Mouse (Mus musculus) cerebellum, postnatal 10 days (tissue): ENCODE measurements around the gene Plekha6.

Experiments used
- DNase-seq, 2 experiments: peaks; one replicate each; pipeline ENCODE4 v3.0.0; 2021; ENCODE audit warnings: mixed read lengths in 2 of 2

Gene Plekha6

DNA sequence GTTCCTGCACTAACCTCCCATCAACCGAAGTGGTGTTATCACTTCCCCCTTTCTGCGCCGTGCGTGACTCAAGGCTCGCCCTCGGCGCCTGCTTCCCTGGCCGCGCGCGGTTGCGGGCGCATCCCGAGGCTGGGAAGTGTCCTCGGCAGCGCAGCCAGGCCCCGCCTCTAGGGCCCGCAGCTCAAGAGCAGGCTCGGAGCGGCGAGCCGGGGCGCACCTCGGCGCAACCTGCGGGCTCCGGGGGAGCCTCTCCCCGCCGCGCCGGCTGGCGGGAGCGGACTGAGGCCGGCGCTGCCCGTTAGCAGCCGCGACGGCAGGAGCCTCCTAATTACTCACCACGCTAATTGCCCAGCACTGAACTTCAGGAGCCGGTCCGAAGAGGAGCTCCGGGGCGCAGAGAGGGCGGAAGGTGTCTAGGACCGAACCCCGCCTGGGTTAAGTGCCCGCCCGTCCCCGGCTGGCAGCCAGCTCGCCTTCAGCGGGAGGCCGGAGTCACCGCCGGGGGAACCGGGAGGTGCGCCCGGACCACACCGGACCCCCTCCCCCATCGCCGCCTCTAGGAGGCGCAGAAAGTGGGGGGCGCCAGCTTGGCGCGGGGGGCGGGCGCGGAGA is at the start of gene Plekha6:
TSS of gene Plekha6 (plus strand) at position 391 of the 612 bp plus-strand sequence.
- DNase-seq, result peak; percentile 63 to 68

DNA sequence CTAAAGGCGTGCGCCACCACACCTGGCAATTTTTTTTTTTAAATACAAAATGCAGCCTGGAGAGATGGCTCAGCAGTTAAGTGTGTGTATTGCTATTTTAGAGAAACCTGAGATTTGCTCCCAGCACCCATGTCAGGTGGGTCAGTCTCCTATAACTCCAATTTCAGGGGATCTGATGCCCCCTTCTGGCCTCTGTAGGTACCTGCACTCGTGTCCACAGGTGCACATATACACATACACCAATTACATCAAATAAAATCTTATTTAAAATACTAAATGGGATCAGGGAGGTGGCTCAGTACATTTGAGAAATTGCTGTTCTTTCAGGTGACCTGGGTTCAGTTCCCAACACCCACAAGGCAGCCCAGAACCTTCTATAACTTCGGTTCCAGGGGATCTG is 47.9 kb upstream of the Plekha6 start:
- DNase-seq, result no peak

DNA sequence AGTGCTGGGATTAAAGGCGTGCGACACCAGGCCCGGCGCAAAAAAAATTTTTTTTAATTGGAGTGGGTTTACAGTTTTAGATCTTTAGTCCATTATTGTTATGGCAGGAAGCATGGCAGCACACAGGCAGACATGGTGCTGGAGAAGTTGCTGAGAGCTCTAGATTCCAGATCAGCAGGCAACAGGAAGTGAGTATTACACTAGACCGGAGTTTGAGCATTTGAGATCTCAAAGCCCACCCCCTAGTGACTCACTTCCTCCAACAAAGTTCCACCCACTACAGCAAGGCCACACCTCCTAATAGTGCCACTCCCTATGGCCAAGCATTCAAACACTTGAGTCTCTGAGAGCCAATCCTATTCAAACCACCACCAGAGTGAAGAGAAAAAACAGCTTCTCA is 45.9 kb upstream of the Plekha6 start:
- no peak for DNase-seq

DNA sequence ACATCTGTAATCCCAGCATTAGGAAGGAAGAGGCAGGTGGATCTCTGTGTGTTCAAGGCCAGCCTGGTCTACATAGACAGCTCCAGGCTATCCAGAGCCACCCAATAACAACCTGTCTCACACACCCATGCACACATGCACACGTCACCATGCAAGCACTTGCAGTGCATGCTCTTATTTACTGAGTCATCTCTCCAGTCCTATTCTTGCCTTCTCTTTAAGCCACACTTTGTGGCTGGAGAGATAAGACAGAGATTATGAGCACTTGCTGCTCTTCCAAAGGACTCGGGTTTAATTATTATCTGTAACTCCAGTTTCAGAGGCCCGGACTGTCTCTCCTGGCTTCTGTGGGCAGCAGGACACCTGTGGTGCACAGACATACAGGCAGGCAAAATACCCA is 45.2 kb upstream of the Plekha6 start:
- DNase-seq, result no peak

DNA sequence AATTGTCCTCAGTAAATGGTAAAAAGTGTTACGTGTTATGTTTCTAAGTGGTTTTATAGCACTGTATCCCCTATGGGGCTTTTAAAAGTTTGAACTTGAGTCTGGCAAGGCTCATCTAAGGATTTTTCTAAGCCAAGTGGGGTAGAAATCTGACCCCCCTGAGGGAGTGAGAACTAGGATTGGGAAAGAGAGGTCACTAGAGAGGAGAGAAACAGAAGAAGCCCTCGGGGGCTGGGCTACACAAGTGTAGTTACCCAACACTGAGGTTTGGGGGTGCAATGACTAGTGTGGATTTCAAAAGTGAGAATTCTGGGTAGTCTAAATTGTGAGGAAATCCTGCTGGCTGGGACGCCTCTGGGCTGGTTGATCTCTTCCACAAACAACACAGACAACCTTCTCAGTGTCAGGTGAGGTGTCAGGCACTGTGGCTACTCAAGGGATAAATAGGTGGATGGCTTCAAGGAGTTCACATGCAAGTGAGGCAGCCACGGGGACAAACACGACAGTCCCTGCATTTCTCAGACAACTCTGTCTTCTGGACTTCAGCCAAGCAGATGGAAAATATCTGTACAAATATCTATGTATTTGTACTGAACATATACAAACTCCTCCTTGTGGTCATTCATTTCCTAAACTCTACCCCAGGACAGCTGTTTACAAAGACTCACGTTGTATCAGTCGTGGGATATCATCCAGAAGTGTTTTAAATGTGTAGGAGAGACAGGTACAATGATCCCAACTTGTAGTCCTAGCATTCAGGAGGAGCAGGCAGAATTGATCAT is 43.9 kb upstream of the Plekha6 start:
- no peak for DNase-seq

DNA sequence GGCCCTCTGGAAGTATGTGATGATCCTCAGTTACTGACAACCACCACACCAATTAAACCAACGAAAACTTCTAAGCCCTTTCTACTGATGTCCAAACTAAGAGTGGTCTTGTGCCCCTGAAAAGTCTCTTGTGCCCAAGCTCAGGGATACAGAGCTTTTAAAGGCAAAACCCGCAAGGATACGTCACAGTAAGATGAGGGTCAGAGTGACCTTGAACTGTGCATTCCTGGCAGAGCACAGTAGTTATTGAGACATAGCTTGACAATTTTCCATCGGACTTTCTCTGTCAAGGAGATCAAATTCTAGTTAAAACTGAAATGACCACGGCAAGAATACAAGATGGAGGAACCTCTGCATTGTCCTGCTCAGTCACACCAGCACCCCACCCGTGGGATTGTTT is 42.8 kb upstream of the Plekha6 start:
- DNase-seq, result no peak

DNA sequence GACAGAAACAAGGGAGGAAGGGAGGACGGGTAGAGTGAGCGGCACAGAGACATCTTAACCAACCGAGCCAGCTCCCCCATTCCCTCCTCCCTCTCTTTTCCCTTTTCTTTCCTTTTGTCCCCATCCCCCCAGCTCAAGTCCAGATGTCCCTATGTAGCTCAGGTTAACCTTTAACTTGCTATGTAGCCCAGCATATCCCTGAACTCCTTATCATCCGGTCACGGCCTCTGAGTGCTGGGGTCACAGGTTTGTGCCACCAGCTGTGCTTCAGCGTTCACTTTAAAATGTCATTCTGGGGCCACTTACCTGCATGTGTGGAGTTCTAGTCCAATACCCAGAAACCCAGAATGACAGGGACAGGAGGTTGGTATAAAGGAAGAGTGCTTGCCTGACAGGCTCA is 39.9 kb upstream of the Plekha6 start:
- no peak for DNase-seq

DNA sequence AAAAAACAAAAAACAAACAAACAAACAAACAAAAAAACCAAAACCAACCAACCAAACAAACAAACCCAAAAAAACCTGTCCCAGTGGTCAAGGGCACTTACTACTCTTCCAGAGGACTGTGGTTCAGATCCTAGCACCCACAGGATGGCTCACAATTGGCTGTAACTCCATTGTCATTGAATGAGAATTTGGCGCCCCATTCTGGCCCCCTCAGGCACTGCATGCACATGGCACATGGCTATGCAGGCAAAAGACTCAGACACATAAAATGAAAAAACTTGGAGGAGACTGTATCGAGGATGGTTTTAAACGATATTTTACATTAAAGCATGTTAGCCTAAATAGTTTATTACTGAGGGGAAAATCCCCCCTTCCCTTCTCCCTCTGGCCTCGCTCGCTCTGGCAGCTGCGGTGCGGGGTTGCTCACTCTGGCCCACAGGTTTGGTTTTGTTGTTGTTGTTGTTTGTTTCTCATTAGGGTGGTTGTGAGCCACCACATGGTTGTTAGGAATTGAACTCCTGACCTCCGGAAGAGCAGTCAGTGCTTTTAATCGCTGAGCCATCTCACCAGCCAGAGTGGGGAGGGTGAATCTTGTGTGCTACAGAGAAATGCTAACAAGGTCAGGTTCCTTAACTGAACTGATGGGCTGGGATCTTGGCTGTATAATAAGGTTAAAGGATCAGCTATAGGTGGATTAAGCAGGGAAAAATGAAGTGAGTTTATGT is 38.2 kb upstream of the Plekha6 start:
- DNase-seq, result peak; percentile 36 to 38

DNA sequence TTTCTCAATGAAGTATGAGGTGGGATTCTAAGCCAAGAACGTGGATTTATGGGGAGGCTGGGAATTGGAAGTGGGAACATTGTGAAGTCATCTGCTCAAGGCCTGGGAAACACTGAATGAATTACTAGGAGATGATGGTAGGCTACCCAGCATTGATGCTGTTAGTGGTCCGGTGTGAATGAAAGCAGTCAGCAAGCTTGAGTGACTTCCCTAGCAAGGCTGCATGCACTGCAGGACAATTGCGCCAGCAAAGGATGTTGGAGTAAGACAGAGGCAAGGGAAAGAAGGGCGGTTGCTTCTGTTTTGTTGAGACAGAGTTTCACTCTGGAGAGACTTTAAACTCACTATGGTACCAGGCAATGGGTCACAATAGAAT is 37.7 kb upstream of the Plekha6 start:
- DNase-seq, result no peak

DNA sequence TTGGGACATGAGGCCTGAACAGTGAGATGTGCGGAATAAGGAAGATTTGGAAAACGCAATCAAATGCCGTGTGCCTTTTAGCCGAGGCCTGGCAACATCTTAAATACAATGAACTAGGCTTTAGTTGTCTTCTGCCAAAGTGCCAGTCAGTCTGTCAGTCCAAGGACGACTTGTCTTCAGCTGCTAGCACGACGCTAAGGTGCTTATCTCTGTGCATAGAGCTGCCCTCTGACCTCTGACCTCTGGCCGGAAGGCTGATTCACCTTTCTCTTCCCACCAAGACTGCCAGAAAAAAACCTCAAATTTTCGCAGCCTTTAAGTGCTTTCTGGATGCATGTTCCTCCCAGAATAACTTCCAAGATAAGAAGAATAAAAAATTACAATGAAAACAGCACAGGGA is 36.7 kb upstream of the Plekha6 start:
- DNase-seq, result no peak

DNA sequence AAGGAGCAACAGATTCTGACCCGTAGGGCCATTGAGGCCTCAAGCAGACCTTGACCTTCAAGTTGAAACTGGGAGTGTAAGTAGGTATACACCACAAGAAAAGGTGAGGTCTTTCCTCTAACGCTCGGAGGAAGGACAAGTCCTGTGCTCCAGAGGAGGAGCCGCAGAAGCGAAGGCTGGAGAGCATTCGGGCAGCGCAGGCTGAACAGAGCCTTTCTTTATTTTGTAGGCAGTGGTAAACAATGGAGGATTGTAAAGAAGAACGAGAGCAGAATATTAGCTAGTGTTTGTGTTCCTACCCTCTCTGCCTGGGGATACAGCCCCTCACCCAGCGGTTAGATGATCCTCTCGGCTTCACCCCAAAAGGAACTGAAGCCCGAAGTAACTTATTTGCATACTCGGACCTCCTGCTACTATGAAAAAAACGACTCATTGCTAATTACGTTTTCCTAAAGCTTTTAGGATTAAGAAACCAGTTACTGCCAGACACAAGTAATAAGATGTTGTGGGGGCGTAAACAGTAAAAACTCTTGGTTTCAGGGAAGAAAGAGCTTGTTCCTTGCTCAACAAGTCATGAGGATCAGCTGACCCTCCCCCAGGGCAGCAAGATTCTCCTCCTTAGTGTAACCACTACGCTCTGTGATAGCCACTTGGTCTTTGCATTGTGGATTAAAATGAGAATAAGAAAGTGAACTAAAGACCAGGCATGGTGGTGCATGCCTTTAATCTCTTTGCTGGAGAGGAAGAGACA is 34.4 kb upstream of the Plekha6 start:
- no peak for DNase-seq

DNA sequence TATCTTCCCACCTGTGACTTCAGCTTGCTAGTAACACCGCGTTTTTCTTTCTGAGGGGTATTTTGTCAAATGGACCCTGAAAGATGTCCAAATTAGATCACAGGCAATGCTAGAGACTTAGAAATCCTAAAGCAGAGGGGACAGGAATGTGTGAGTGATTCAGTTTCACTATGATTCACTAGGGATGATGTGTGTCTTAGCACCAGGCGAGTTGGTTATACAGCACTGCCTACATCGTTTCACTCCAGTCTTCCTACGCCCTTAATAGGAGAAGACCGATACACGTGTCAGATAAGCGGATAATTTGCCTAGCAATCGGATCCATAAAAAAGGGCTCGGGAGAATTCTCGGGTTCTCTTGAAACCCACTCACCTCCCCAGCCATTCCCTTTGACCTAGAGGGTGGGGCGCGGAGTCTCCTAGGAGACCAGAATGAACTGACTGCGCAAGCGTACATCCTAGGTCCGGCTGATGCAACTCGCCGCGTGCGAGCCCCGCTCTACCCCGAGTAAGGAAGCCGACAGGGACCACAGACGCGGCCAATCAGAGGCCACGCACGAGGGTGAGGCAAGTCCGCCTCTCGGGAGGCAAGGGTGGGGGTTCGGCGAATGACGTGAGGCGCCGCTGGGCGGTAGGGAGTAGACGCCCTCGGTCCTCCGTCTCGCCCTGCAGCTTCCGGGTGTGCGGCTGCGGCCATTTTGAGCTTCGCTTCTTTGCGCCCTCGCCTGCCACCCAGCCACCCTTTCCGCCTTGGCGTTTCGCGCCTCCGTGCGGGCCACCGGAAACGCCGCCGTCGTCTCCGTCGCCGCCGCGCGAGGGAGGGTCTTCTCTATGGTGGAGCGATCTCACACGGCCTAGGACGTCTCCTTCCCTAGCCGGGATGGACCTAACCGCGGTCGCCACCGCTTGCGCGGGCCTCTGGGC is 33.1 kb upstream of the Plekha6 start, which contains the start of gene Ppp1r15b:
TSS of gene Ppp1r15b (plus strand) at position 506 of the 923 bp plus-strand sequence.
- DNase-seq, result peak; percentile 97 to 99

DNA sequence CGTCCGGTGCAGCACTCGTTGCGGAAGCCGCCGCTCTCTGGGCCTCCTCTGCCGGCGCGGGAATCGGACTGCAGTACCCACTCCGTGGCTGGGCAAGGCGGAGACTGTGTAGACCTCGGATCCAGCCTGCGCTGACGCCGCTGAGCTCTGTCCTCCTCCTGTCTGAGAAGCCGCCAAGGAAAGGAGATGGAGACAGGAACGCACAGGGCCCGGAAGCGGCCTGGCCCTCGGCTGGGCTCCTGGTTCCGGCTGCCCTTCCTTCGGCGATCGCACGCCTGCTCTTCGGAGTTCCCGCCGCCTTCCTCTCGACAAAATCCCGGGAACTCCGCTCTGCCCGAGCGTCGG is 32.5 kb upstream of the Plekha6 start:
- no peak for DNase-seq

DNA sequence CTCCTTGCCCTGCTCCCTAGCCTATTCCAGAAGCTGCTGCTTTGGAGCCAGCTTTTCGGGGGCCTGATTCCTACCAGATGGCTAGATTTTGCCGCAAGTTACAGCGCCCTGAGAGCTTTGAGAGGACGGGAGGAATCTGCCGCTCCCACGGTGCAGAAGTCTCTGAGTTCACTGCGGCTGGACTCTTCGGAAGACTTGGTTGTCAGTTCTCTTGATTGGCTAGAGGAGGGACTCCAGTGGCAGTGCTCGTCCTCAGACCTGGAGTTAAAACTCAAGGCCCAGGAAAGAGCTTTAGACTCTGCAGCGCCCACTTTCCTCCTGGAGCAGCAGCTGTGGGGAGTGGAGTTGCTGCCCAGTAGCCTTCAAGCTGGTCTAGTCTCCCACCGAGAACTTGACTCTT is 32.1 kb upstream of the Plekha6 start:
- peak in 1 of 2 experiments; percentile 38 for DNase-seq

DNA sequence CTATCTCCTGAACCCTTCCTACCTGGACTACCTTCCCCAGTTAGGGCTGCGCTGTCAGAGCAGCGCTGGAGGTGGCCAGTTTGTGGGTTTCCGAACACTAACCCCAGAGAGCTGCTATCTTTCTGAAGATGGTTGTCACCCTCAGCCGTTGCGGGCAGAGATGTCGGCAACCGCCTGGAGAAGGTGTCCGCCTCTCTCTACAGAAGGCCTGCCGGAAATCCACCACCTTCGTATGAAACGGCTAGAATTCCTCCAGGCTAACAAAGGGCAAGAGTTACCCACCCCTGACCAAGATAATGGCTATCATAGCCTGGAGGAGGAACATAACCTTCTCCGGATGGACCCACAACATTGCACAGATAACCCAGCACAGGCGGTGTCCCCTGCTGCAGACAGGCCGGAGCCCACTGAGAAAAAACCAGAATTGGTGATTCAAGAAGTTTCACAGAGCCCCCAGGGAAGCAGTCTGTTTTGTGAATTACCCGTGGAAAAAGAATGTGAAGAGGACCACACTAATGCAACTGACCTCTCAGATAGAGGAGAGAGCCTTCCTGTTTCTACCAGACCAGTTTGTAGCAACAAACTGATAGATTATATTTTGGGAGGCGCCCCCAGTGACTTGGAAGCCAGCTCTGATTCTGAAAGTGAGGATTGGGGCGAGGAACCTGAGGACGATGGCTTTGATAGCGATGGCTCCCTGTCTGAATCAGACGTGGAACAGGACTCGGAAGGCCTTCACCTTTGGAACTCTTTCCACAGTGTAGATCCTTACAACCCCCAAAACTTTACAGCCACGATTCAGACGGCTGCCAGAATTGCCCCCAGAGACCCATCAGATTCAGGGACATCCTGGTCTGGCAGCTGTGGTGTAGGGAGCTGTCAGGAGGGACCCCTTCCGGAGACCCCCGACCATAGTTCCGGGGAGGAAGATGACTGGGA is 31.4 kb upstream of the Plekha6 start:
- DNase-seq, result peak; percentile 23 to 28

DNA sequence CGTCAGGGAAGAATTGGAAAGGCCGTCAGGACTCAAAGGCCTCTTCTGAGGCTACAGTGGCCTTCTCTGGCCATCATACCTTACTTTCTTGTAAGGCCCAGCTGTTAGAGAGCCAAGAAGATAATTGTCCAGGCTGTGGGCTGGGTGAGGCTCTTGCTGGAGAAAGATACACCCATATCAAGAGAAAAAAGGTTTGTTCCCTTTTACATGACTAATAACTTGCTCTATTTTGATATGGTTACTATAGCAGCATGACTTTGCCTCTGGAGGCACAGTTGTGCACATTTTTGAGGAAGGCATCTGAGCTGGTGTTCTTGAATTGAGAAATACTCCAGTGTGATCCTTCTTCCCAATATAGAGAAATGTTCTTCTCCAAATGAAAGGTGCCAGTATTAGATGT is 30.6 kb upstream of the Plekha6 start:
- DNase-seq, result no peak

DNA sequence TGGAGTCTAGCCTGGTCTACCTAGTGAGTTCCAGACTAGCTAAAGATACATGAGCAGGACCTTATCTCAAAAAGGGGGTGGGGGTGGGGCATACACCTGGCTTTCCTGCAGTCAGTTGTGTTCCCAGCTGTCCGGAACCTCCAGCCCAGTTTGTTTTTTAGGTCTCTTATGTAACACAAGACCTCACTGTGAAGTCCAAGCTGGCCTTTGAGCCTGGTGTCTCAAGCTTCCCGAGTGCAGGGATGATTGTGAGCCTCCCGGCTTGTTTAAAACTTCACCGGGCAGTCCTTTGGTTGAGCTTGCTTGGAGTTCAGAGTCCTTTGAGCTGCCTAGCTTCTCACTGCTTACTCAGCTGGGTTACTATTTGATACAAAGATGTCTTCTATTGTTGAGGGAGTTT is 29.9 kb upstream of the Plekha6 start:
- DNase-seq, result no peak

DNA sequence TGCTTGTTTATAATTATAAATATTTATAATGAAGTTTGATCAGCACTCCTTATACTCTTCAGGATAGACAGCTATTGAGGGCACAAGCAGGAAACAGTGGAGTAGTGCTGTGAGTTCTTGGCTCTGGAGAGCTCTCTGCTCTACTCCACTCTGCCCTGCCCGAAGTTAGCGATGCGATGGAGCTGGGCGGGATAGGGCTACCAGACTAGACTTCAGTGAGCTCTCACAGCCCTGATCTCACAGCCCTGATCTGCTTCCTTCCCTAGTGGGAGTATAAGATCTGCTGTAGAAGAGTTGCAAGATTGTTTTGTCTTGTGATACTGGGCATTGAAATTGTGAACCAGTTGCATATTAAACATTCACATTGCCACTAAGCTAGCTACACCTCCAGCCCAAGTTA is 29.1 kb upstream of the Plekha6 start:
- no peak for DNase-seq

DNA sequence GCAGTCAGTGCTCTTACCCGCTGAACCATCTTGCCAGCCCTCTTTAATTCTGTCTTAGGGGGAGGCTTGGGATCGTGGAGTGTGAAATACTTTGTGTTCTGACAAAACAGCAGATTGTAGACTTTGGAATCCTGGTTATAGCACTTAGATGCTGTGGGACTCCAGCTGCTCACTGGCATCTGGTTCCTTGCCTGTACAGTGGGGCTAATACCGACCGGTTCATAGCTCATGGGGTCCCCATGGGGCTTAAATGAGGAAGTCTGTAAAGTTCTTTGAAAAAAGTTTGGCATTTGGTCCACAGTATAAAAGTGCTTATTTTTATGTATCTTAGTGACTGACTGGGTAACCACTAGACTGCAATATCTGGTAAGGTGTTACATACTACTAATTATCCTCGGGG is 28.2 kb upstream of the Plekha6 start:
- DNase-seq, result no peak

DNA sequence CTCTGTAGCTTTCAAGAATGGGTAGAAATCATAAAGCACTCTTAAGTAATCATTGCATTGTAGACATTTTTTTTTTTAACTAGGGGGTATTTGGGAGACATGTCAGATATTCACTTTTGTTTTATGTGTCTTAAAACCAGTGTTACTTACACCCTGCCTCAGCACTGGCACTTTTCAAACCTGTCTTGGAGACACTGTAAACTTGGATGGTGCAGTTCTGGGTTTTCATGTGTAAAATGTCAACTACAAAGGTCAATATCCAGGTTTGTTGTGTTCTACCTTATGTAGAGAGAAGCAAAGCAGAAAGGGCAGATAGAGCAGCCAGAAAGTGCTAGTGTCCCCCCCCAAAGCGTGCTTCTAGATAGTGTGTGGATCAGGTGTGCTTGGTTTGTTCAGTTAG is 25.6 kb upstream of the Plekha6 start:
- DNase-seq, result no peak
